Mouse (Mus musculus) hindbrain, embryonic 13.5 days (tissue): ENCODE measurements at regions not wholly inside any gene's neighbourhood (a gene's known extent, or its start where the extent isn't known, plus 50 kb on each side); places are given as distances from the start of the nearest gene placed in this dataset.

Experiments
- ATAC-seq: fragments of 200-750 bp; cut with Nextera tagmentation; 2 replicates; pipeline ENCODE4 v1.8.0; 2017; ENCODE audit warnings: moderate TSS enrichment; ENCODE audit not compliant: low FRiP score
- H3K27ac ChIP-seq: fragments of 300-500 bp; sonication (generic); 2 replicates; pipeline ENCODE4 v1.5.1; 2015; ENCODE audit warnings: inconsistent platforms, mild to moderate bottlenecking, moderate library complexity
- H3K27me3 ChIP-seq: fragments of 300-500 bp; sonication (generic); 2 replicates; pipeline ENCODE4 v1.6.1; 2015; ENCODE audit warnings: mild to moderate bottlenecking, inconsistent platforms
- H3K36me3 ChIP-seq: fragments of 300-500 bp; sonication (generic); 2 replicates; pipeline ENCODE4 v1.6.1; 2015; ENCODE audit warnings: mild to moderate bottlenecking, inconsistent platforms
- H3K4me1 ChIP-seq: fragments of 300-500 bp; sonication (generic); replicated peaks from 2 replicates; pipeline ENCODE4 v1.6.1; 2015; ENCODE audit warnings: inconsistent platforms
- H3K4me2 ChIP-seq: fragments of 300-500 bp; sonication (generic); 2 replicates; pipeline ENCODE4 v1.6.1; 2015; ENCODE audit warnings: inconsistent platforms, mild to moderate bottlenecking, moderate library complexity
- H3K4me3 ChIP-seq: fragments of 300-500 bp; sonication (generic); 2 replicates; pipeline ENCODE4 v1.5.1; 2015; ENCODE audit warnings: mild to moderate bottlenecking, inconsistent platforms
- H3K9ac ChIP-seq: fragments of 300-500 bp; sonication (generic); 2 replicates; pipeline ENCODE4 v1.6.1; 2015; ENCODE audit warnings: mild to moderate bottlenecking, inconsistent platforms
- H3K9me3 ChIP-seq: fragments of 300-500 bp; sonication (generic); 2 replicates; pipeline ENCODE4 v1.6.1; 2016; ENCODE audit warnings: inconsistent platforms
- WGBS: fragments of 180-500 bp; shearing (Covaris S2); methylation state at CpG from one replicate; pipeline ENCODE4 v1.1.7; 2015; 5-methylcytosine and 5-hydroxymethylcytosine counted together

GRCm38 (mm10) chr3:18295921-18296320, 347.7 kb downstream of the Cypt12 start:
- 95% methylated on average over 4 of the region's 4 CpGs for WGBS

GRCm38 (mm10) chr3:18298699-18299098, 350.5 kb downstream of the Cypt12 start:
- Histone ChIP-seq H3K9me3 (no peaks in the 10 kb centered on the region), H3K27ac (no peak overlapping the region), H3K36me3 (no peaks in the 10 kb centered on the region), H3K4me1 (no peaks in the 10 kb centered on the region), H3K4me3 (no peak overlapping the region), H3K4me2 (no peak overlapping the region), H3K9ac (no peak overlapping the region), H3K27me3 (no peaks in the 10 kb centered on the region)
- ATAC-seq: no peak
- 91% methylated on average over 3 of the region's 3 CpGs for WGBS

More at GRCm38 (mm10) chr3:18295921-18296320, 347.7 kb downstream of the Cypt12 start:
- no peak overlapping the region for H3K9ac ChIP-seq
- no peak overlapping the region for H3K4me2 ChIP-seq
- no peak for ATAC-seq
- H3K9me3 ChIP-seq: no peaks in the 10 kb centered on the region
- H3K27ac ChIP-seq: no peak overlapping the region
- no peaks in the 10 kb centered on the region for H3K36me3 ChIP-seq
- no peaks in the 10 kb centered on the region for H3K27me3 ChIP-seq
- no peak overlapping the region for H3K4me3 ChIP-seq
- no peaks in the 10 kb centered on the region for H3K4me1 ChIP-seq

GRCm38 (mm10) chr3:18299502-18299901, 351.3 kb downstream of the Cypt12 start:
- no peak overlapping the region for H3K27ac ChIP-seq
- ATAC-seq: no peak
- WGBS: 72% methylated on average over 2 of the region's 2 CpGs

GRCm38 (mm10) chr3:18319433-18319832, 371.2 kb downstream of the Cypt12 start:
- no peak overlapping the region for H3K4me3 ChIP-seq
- no peak overlapping the region for H3K27ac ChIP-seq
- WGBS: 93% methylated on average over 2 of the region's 2 CpGs
- no peaks in the 10 kb centered on the region for H3K4me1 ChIP-seq
- no peak overlapping the region for H3K4me2 ChIP-seq
- no peaks in the 10 kb centered on the region for H3K27me3 ChIP-seq
- no peak for ATAC-seq
- H3K9ac ChIP-seq: no peak overlapping the region
- H3K9me3 ChIP-seq: 0 out of 2 replicates have a peak, but pooled peaks cover 5% of the 10 kb centered on the region
- peaks cover 4% of the 10 kb centered on the region; the same call in 1 of the 2 replicates for H3K36me3 ChIP-seq

More at GRCm38 (mm10) chr3:18299502-18299901, 351.3 kb downstream of the Cypt12 start:
- H3K4me1 ChIP-seq: no peaks in the 10 kb centered on the region
- no peaks in the 10 kb centered on the region for H3K9me3 ChIP-seq
- no peak overlapping the region for H3K4me2 ChIP-seq
- H3K4me3 ChIP-seq: no peak overlapping the region
- H3K27me3 ChIP-seq: no peaks in the 10 kb centered on the region
- no peak overlapping the region for H3K9ac ChIP-seq
- H3K36me3 ChIP-seq: no peaks in the 10 kb centered on the region

GRCm38 (mm10) chr3:18333182-18333581, 385.0 kb downstream of the Cypt12 start:
- H3K27me3 ChIP-seq: no peaks in the 10 kb centered on the region
- no peaks in the 10 kb centered on the region for H3K4me1 ChIP-seq
- H3K9me3 ChIP-seq: no peaks in the 10 kb centered on the region
- no peak overlapping the region for H3K4me2 ChIP-seq
- no peak overlapping the region for H3K27ac ChIP-seq
- H3K4me3 ChIP-seq: no peak overlapping the region
- H3K36me3 ChIP-seq: no peaks in the 10 kb centered on the region
- no peak overlapping the region for H3K9ac ChIP-seq
- ATAC-seq: no peak

- no peak for ATAC-seq
Measured at GRCm38 (mm10) chr3:18339189-18339588, 391.0 kb downstream of the Cypt12 start.

GRCm38 (mm10) chr3:18341757-18342156, 393.5 kb downstream of the Cypt12 start:
- no peak for ATAC-seq
- Histone ChIP-seq H3K4me2 (no peak overlapping the region), H3K9me3 (no peaks in the 10 kb centered on the region), H3K27me3 (no peaks in the 10 kb centered on the region), H3K27ac (no peak overlapping the region), H3K4me1 (no peaks in the 10 kb centered on the region), H3K4me3 (no peak overlapping the region), H3K9ac (no peak overlapping the region), H3K36me3 (no peaks in the 10 kb centered on the region)
- WGBS: 70% methylated on average over 8 of the region's 8 CpGs

More at GRCm38 (mm10) chr3:18339189-18339588, 391.0 kb downstream of the Cypt12 start:
- no peaks in the 10 kb centered on the region for H3K27me3 ChIP-seq
- no peak overlapping the region for H3K27ac ChIP-seq
- no peaks in the 10 kb centered on the region for H3K9me3 ChIP-seq
- H3K9ac ChIP-seq: no peak overlapping the region
- H3K4me1 ChIP-seq: no peaks in the 10 kb centered on the region
- WGBS: 38% methylated on average over 1 of the region's 1 CpGs
- H3K36me3 ChIP-seq: no peaks in the 10 kb centered on the region
- H3K4me2 ChIP-seq: no peak overlapping the region
- H3K4me3 ChIP-seq: no peak overlapping the region

GRCm38 (mm10) chr3:18378014-18379005, 430.1 kb downstream of the Cypt12 start:
- no peaks in the 10 kb centered on the region for H3K27me3 ChIP-seq
- 59% methylated on average over 8 of the region's 8 CpGs for WGBS
- no peaks in the 10 kb centered on the region for H3K9me3 ChIP-seq
- H3K9ac ChIP-seq: no peak overlapping the region
- no peak overlapping the region for H3K4me3 ChIP-seq
- H3K27ac ChIP-seq: no peak overlapping the region
- no peaks in the 10 kb centered on the region for H3K36me3 ChIP-seq
- peak; percentile 85 for ATAC-seq
- no peak overlapping the region for H3K4me2 ChIP-seq
- 0 out of 2 replicates have a peak, but pooled peaks cover 6% of the 10 kb centered on the region for H3K4me1 ChIP-seq

- Histone ChIP-seq H3K9me3 (no peaks in the 10 kb centered on the region), H3K9ac (no peak overlapping the region), H3K27me3 (no peaks in the 10 kb centered on the region), H3K4me3 (no peak overlapping the region), H3K4me1 (no peaks in the 10 kb centered on the region), H3K36me3 (no peaks in the 10 kb centered on the region), H3K27ac (no peak overlapping the region), H3K4me2 (no peak overlapping the region)
- 90% methylated on average over 4 of the region's 4 CpGs for WGBS
- no peak for ATAC-seq
Measured at GRCm38 (mm10) chr3:18421886-18422575, 473.8 kb downstream of the Cypt12 start.

GRCm38 (mm10) chr3:18428908-18429307, 480.7 kb downstream of the Cypt12 start:
- Histone ChIP-seq H3K36me3 (no peaks in the 10 kb centered on the region), H3K4me1 (no peaks in the 10 kb centered on the region), H3K4me3 (no peak overlapping the region), H3K9me3 (no peaks in the 10 kb centered on the region), H3K4me2 (no peak overlapping the region), H3K9ac (no peak overlapping the region), H3K27me3 (no peaks in the 10 kb centered on the region), H3K27ac (no peak overlapping the region)
- WGBS: 87% methylated on average over 1 of the region's 1 CpGs
- ATAC-seq: no peak

- WGBS: 78% methylated on average over 5 of the region's 5 CpGs
- H3K4me3 ChIP-seq: no peak overlapping the region
Measured at GRCm38 (mm10) chr3:18438845-18439244, 490.6 kb downstream of the Cypt12 start.

GRCm38 (mm10) chr3:18452197-18452933, 504.2 kb downstream of the Cypt12 start:
- Histone ChIP-seq H3K9ac (no peak overlapping the region), H3K27ac (no peak overlapping the region), H3K9me3 (no peaks in the 10 kb centered on the region), H3K4me1 (0 out of 2 replicates have a peak, but pooled peaks cover 3% of the 10 kb centered on the region), H3K27me3 (no peaks in the 10 kb centered on the region), H3K4me3 (no peak overlapping the region), H3K4me2 (no peak overlapping the region), H3K36me3 (no peaks in the 10 kb centered on the region)
- 87% methylated on average over 3 of the region's 3 CpGs for WGBS
- ATAC-seq: no peak

More at GRCm38 (mm10) chr3:18438845-18439244, 490.6 kb downstream of the Cypt12 start:
- ATAC-seq: no peak
- H3K9ac ChIP-seq: no peak overlapping the region
- no peak overlapping the region for H3K27ac ChIP-seq
- no peaks in the 10 kb centered on the region for H3K9me3 ChIP-seq
- H3K4me1 ChIP-seq: no peaks in the 10 kb centered on the region
- H3K4me2 ChIP-seq: no peak overlapping the region
- H3K27me3 ChIP-seq: no peaks in the 10 kb centered on the region
- H3K36me3 ChIP-seq: no peaks in the 10 kb centered on the region
